Mouse (Mus musculus): Measurements from ENCODE around the gene A630095N17Rik. TPM values are rescaled to one million over a fixed set of nuclear protein-coding genes. Genes with fewer than 3 reads are reported as not detected.

Gene A630095N17Rik
- polyA plus RNA-seq, 2 experiments = not detected

DNA sequence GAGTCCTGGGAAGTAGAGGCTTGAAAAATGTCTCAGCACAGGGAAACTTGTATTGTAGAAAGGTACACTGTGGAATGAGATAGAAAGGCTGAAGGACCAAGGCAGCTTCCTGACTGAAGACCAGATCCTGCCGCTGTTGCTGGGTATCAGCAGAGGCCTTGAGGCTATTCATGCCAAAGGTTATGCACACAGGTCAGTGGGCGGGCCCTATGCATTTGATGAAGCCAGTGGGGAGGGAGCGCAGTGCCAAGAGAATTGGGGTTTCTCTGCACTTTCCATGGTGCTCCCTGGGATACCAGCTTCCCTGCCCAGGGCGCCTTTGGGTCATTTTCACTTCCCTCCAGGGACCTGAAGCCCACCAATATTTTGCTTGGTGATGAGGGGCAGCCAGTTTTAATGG, 19.4 kb downstream of the A630095N17Rik start:
- 0 out of 2 replicates have a peak, but pooled peaks cover under 1% of the 10 kb centered on the region for H3K27me3 ChIP-seq (ENCODE audit: control insufficient read depth, insufficient read depth, low read length)

GRCm38 (mm10) chr1:75211141-75211708, 20.7 kb downstream of the A630095N17Rik start:
- Histone ChIP-seq H3K36me3 (ENCODE audit: control insufficient read depth, insufficient read depth, low read length) (peaks cover 37% of the 10 kb centered on the region), H3K4me3 (replicated peaks; ENCODE audit: low read length) (peak overlapping the region; percentile 82), H3K9ac (ENCODE audit: low read depth, low read length, severe bottlenecking) (peak overlapping the region; percentile 82), H3K4me1 (ENCODE audit: control insufficient read depth, insufficient read depth, low read length) (peaks cover 25% of the 10 kb centered on the region), H3K27me3 (ENCODE audit: control insufficient read depth, insufficient read depth, low read length) (no peaks in the 10 kb centered on the region), H3K27ac (replicated peaks; ENCODE audit: low read depth, low read length) (0 out of 2 replicates have a peak overlapping the region, but pooled peaks have one; percentile 15), H3K4me2 (replicated peaks; ENCODE audit: low read depth, low read length, severe bottlenecking) (peak overlapping the region; percentile 91), H3K9me3 (ENCODE audit: control insufficient read depth, low read length) (no peaks in the 10 kb centered on the region)
- ATAC-seq (ENCODE audit: low FRiP score, low read depth) = no peak
- 14% methylated on average over 17 of the region's 17 CpGs for WGBS
- no peak for DNase-seq (ENCODE audit: low spot score)
- TF ChIP-seq POLR2A (IDR thresholded peaks at IDR 0.05; ENCODE audit: borderline replicate concordance, extremely low read depth, insufficient read depth, insufficient read length) = no peak

More for the DNA sequence above, 19.4 kb downstream of the A630095N17Rik start:
- no peak for DNase-seq (ENCODE audit: low spot score)
- Histone ChIP-seq H3K4me1 (ENCODE audit: control insufficient read depth, insufficient read depth, low read length) (peaks cover 25% of the 10 kb centered on the region), H3K9me3 (ENCODE audit: control insufficient read depth, low read length) (no peaks in the 10 kb centered on the region), H3K36me3 (ENCODE audit: control insufficient read depth, insufficient read depth, low read length) (peaks cover 37% of the 10 kb centered on the region), H3K27ac (replicated peaks; ENCODE audit: low read depth, low read length) (no peak overlapping the region), H3K4me3 (replicated peaks; ENCODE audit: low read length) (no peak overlapping the region), H3K4me2 (replicated peaks; ENCODE audit: low read depth, low read length, severe bottlenecking) (no peak overlapping the region), H3K9ac (ENCODE audit: low read depth, low read length, severe bottlenecking) (no peak overlapping the region)
- no peak for ATAC-seq (ENCODE audit: low FRiP score, low read depth)
- 89% methylated on average over 4 of the region's 4 CpGs for WGBS
- no peak for TF ChIP-seq POLR2A (IDR thresholded peaks at IDR 0.05; ENCODE audit: borderline replicate concordance, extremely low read depth, insufficient read depth, insufficient read length)

GRCm38 (mm10) chr1:75210136-75211087, 21.5 kb downstream of the A630095N17Rik start, which contains the start of the genes Glb1l and Stk16:
Gene Glb1l (minus strand): TSS chr1:75210813.
Gene Stk16 (plus strand): TSS chr1:75210838.
- Histone ChIP-seq H3K9me3 (ENCODE audit: control insufficient read depth, low read length) (no peaks in the 10 kb centered on the region), H3K4me2 (replicated peaks; ENCODE audit: low read depth, low read length, severe bottlenecking) (peak within 1 kb of the TSS; percentile 91), H3K4me1 (ENCODE audit: control insufficient read depth, insufficient read depth, low read length) (peaks cover 25% of the 10 kb centered on the region), H3K27me3 (ENCODE audit: control insufficient read depth, insufficient read depth, low read length) (no peaks in the 10 kb centered on the region), H3K27ac (replicated peaks; ENCODE audit: low read depth, low read length) (peak within 1 kb of the TSS; percentile 15; the same call in 1 of the 2 replicates), H3K36me3 (ENCODE audit: control insufficient read depth, insufficient read depth, low read length) (peaks cover 31% of the 10 kb centered on the region), H3K9ac (ENCODE audit: low read depth, low read length, severe bottlenecking) (peak within 1 kb of the TSS; percentile 82), H3K4me3 (replicated peaks; ENCODE audit: low read length) (peak within 1 kb of the TSS; percentile 82)
- ATAC-seq (ENCODE audit: low FRiP score, low read depth) (peak; percentile 94), DNase-seq (ENCODE audit: low spot score) (peak; percentile 95)
- WGBS = 5% methylated on average over 42 of the region's 42 CpGs
- peak; percentile 86; the same call in 1 of the 2 replicates for TF ChIP-seq POLR2A (IDR thresholded peaks at IDR 0.05; ENCODE audit: borderline replicate concordance, extremely low read depth, insufficient read depth, insufficient read length)

- Histone ChIP-seq H3K4me1 (ENCODE audit: control insufficient read depth, insufficient read depth, low read length) (peaks cover 25% of the 10 kb centered on the region), H3K27ac (replicated peaks; ENCODE audit: low read depth, low read length) (peak overlapping the region; percentile 55; the same call in 1 of the 2 replicates), H3K27me3 (ENCODE audit: control insufficient read depth, insufficient read depth, low read length) (no peaks in the 10 kb centered on the region), H3K9ac (ENCODE audit: low read depth, low read length, severe bottlenecking) (peak overlapping the region; percentile 65), H3K9me3 (ENCODE audit: control insufficient read depth, low read length) (no peaks in the 10 kb centered on the region), H3K4me3 (replicated peaks; ENCODE audit: low read length) (peak overlapping the region; percentile 82), H3K4me2 (replicated peaks; ENCODE audit: low read depth, low read length, severe bottlenecking) (peak overlapping the region; percentile 91), H3K36me3 (ENCODE audit: control insufficient read depth, insufficient read depth, low read length) (peaks cover 18% of the 10 kb centered on the region)
- ATAC-seq (ENCODE audit: low FRiP score, low read depth) (peak; percentile 21; the same call in 1 of the 2 replicates), DNase-seq (ENCODE audit: low spot score) (peak; percentile 57)
- 9% methylated on average over 34 of the region's 34 CpGs for WGBS
- TF ChIP-seq POLR2A (IDR thresholded peaks at IDR 0.05; ENCODE audit: borderline replicate concordance, extremely low read depth, insufficient read depth, insufficient read length) = no peak
Measured at GRCm38 (mm10) chr1:75208967-75209678, 22.8 kb downstream of the A630095N17Rik start.

All from limb, embryonic 14.5 days (tissue).